Mouse (Mus musculus): ENCODE measurements around the gene Kif1b. TPM values are rescaled to one million over a fixed set of nuclear protein-coding genes. Genes with fewer than 3 reads are reported as not detected.

Kif1b gene
- polyA plus RNA-seq, 1 experiment = 254 TPM

DNA sequence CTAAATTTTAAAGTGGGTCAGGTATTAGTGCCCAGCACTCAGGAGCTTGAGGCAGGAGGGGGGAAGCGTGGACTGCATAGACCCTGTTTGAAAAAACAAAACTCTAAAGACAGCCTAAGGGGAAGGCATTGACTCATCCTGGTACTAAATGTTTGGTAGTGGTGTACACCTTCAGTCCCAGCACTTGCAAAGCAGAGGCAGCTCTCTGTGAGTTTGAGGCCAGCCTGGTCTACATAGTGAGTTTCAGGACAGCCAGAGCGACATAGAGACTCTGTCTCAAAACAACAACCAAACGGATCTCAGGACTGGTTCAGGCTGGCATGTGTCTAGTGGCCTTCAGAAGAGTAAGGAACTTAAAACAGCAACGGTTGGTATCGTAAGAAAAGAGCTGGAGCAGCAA lies 4.7 kb downstream of the Kif1b start:
- TF ChIP-seq CTCF (IDR thresholded peaks at IDR 0.05; ENCODE audit: borderline replicate concordance, insufficient read depth, low read depth, low read length) = no peak
- Histone ChIP-seq H3K27me3 (ENCODE audit: control insufficient read depth, insufficient read depth, low read length) (no peaks in the 10 kb centered on the region), H3K4me3 (replicated peaks; ENCODE audit: insufficient read depth, low read depth, low read length) (no peak overlapping the region), H3K27ac (ENCODE audit: insufficient read depth, low read length) (no peak overlapping the region), H3K4me1 (ENCODE audit: control insufficient read depth, insufficient read depth, low read length) (peaks cover 27% of the 10 kb centered on the region)
- 20% methylated on average over 5 of the region's 5 CpGs for WGBS
- no peak for DNase-seq

GRCm38 (mm10) chr4:149302136-149302535 lies 5.4 kb downstream of the Kif1b start:
- no peaks in the 10 kb centered on the region for H3K27me3 ChIP-seq (ENCODE audit: control insufficient read depth, insufficient read depth, low read length)

DNA sequence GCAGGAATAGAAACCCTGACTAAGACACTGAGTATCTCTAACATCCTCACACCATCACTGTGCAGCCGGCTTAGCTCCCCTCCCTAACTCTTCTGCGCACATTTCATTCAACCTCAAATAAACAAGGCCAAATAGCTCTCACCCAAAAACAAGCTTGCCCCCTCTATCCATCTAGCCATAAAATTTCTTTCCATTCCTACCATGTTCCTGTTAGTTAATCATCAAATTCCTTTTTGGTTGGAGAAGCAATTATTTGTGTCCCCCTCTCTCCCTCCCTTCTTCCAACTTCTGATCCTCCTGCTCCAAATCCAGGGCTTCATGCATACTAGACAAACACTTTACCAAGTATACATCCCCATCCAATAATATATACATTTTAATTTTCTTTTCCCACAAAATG lies 11.0 kb downstream of the Kif1b start:
- H3K27ac ChIP-seq (ENCODE audit: insufficient read depth, low read length) = no peak overlapping the region
- WGBS = 53% methylated on average over 2 of the region's 2 CpGs
- H3K27me3 ChIP-seq (ENCODE audit: control insufficient read depth, insufficient read depth, low read length) = no peaks in the 10 kb centered on the region
- TF ChIP-seq CTCF (IDR thresholded peaks at IDR 0.05; ENCODE audit: borderline replicate concordance, insufficient read depth, low read depth, low read length) (no peak), POLR2A (IDR thresholded peaks at IDR 0.05; ENCODE audit: borderline replicate concordance, insufficient read depth, low read length) (no peak)
- peaks cover 23% of the 10 kb centered on the region for H3K4me1 ChIP-seq (ENCODE audit: control insufficient read depth, insufficient read depth, low read length)
- no peak for DNase-seq
- H3K4me3 ChIP-seq (replicated peaks; ENCODE audit: insufficient read depth, low read depth, low read length) = no peak overlapping the region

More at GRCm38 (mm10) chr4:149302136-149302535, 5.4 kb downstream of the Kif1b start:
- H3K27ac ChIP-seq (ENCODE audit: insufficient read depth, low read length) = no peak overlapping the region
- 30% methylated on average over 3 of the region's 3 CpGs for WGBS
- TF ChIP-seq POLR2A (IDR thresholded peaks at IDR 0.05; ENCODE audit: borderline replicate concordance, insufficient read depth, low read length) (no peak), CTCF (IDR thresholded peaks at IDR 0.05; ENCODE audit: borderline replicate concordance, insufficient read depth, low read depth, low read length) (no peak)
- DNase-seq = no peak
- H3K4me3 ChIP-seq (replicated peaks; ENCODE audit: insufficient read depth, low read depth, low read length) = no peak overlapping the region
- H3K4me1 ChIP-seq (ENCODE audit: control insufficient read depth, insufficient read depth, low read length) = peaks cover 27% of the 10 kb centered on the region

DNA sequence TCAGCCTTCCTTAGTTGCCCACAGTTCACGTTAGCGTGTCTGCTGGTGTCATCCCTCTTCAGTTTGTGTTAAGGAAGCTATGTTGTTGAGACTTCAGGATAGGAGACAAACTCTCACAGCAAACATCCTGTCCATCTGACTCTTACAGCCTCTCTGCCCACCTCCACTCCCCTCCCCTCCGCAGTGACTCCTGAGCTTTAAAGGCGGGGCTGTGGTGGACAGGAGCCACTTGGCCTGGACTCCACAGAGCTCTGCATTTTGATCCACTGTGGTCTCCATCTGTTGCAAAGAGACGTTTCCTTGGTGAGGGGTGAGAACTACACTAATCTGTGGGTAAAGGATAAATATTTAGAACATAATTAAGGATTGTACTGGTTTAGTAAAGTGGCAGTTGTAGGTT lies 14.5 kb downstream of the Kif1b start:
- peak; percentile 62 to 78 for DNase-seq
- WGBS = 3% methylated on average over 5 of the region's 5 CpGs
- no peak for TF ChIP-seq POLR2A (IDR thresholded peaks at IDR 0.05; ENCODE audit: borderline replicate concordance, insufficient read depth, low read length)
- no peak for TF ChIP-seq CTCF (IDR thresholded peaks at IDR 0.05; ENCODE audit: borderline replicate concordance, insufficient read depth, low read depth, low read length)
- H3K27ac ChIP-seq (ENCODE audit: insufficient read depth, low read length) = peak overlapping the region; percentile 71; the same call in 1 of the 2 replicates
- no peak overlapping the region for H3K4me3 ChIP-seq (replicated peaks; ENCODE audit: insufficient read depth, low read depth, low read length)
- no peaks in the 10 kb centered on the region for H3K27me3 ChIP-seq (ENCODE audit: control insufficient read depth, insufficient read depth, low read length)
- peaks cover 18% of the 10 kb centered on the region for H3K4me1 ChIP-seq (ENCODE audit: control insufficient read depth, insufficient read depth, low read length)

- Histone ChIP-seq H3K27ac (ENCODE audit: insufficient read depth, low read length) (no peak overlapping the region), H3K4me1 (ENCODE audit: control insufficient read depth, insufficient read depth, low read length) (peaks cover 24% of the 10 kb centered on the region), H3K4me3 (replicated peaks; ENCODE audit: insufficient read depth, low read depth, low read length) (no peak overlapping the region), H3K27me3 (ENCODE audit: control insufficient read depth, insufficient read depth, low read length) (no peaks in the 10 kb centered on the region)
- TF ChIP-seq CTCF (IDR thresholded peaks at IDR 0.05; ENCODE audit: borderline replicate concordance, insufficient read depth, low read depth, low read length) = 0 out of 2 replicates have a peak, but pooled peaks have one; percentile 8
- no peak for TF ChIP-seq POLR2A (IDR thresholded peaks at IDR 0.05; ENCODE audit: borderline replicate concordance, insufficient read depth, low read length)
- WGBS = 13% methylated on average over 9 of the region's 9 CpGs
- DNase-seq = no peak
Observed at GRCm38 (mm10) chr4:149291061-149291460, 16.4 kb downstream of the Kif1b start.

- H3K27ac ChIP-seq (ENCODE audit: insufficient read depth, low read length) = no peak overlapping the region
- peaks cover 23% of the 10 kb centered on the region for H3K4me1 ChIP-seq (ENCODE audit: control insufficient read depth, insufficient read depth, low read length)
- DNase-seq = no peak
- H3K27me3 ChIP-seq (ENCODE audit: control insufficient read depth, insufficient read depth, low read length) = no peaks in the 10 kb centered on the region
- 77% methylated on average over 7 of the region's 7 CpGs for WGBS
- TF ChIP-seq POLR2A (IDR thresholded peaks at IDR 0.05; ENCODE audit: borderline replicate concordance, insufficient read depth, low read length) = no peak
- TF ChIP-seq CTCF (IDR thresholded peaks at IDR 0.05; ENCODE audit: borderline replicate concordance, insufficient read depth, low read depth, low read length) = no peak
- no peak overlapping the region for H3K4me3 ChIP-seq (replicated peaks; ENCODE audit: insufficient read depth, low read depth, low read length)
Observed at GRCm38 (mm10) chr4:149290157-149290750, 17.2 kb downstream of the Kif1b start.

DNA sequence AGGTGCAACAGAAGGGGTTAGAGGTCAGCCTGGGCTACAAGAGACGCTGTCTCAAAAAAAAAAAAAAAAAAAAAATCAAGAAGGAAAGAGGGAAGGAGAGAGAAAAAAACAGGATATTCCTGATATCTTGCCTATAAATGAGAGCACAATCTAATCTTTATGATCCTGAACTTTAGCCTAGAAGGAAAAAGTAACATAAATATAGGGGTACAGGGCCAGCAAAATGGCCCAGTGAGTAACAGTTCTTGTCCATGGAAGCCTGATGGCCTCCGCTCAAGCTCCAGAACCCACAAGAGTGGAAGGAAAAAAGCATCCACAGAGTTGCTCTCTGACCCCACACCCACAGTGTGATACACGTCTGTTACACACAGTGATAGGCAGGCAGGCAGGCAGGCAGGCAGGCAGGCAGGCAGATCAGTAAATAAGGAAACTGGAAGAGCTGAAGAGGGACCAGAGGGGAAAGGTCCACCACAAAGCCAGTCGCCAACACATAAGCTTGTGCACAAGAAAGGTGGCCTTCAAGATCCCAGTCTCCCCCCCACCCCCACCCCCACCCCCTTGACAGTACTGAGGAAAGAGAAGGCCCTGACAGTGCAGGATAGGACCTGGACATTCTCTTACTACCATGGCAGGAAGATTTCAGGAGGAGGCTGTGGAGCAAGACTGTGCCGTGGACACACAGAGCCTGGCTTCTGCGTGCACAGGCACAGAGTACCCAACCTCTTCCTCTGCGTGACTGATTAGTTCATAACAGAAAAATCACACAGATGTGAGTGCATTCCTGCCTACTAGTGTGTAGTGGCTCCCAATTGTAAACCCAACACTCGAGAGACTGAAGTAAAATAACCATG lies 21.0 kb downstream of the Kif1b start:
- Histone ChIP-seq H3K4me3 (replicated peaks; ENCODE audit: insufficient read depth, low read depth, low read length) (no peak overlapping the region), H3K27ac (ENCODE audit: insufficient read depth, low read length) (peak overlapping the region; percentile 71; the same call in 1 of the 2 replicates), H3K27me3 (ENCODE audit: control insufficient read depth, insufficient read depth, low read length) (no peaks in the 10 kb centered on the region), H3K4me1 (ENCODE audit: control insufficient read depth, insufficient read depth, low read length) (peaks cover 21% of the 10 kb centered on the region)
- no peak for TF ChIP-seq CTCF (IDR thresholded peaks at IDR 0.05; ENCODE audit: borderline replicate concordance, insufficient read depth, low read depth, low read length)
- WGBS = 43% methylated on average over 8 of the region's 8 CpGs
- DNase-seq = no peak

DNA sequence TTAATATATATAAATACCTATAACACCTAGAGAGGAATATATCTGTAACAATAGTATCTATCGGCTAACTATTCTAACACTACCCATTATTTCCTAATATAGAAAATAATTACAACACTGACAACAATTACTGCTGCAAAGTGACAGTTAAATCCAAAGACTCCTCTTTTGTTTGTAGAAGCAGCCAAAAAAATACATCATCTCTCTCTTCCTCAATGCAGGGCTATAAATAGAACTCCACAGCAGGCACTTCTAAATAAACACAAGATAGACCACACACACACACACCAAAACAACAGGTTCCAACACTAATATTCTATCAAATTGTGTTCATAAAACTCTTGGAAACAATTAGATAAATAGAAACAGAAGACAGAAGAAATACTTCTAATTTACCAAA lies 21.8 kb downstream of the Kif1b start:
- Histone ChIP-seq H3K4me1 (ENCODE audit: control insufficient read depth, insufficient read depth, low read length) (peaks cover 16% of the 10 kb centered on the region), H3K4me3 (replicated peaks; ENCODE audit: insufficient read depth, low read depth, low read length) (no peak overlapping the region), H3K27ac (ENCODE audit: insufficient read depth, low read length) (no peak overlapping the region), H3K27me3 (ENCODE audit: control insufficient read depth, insufficient read depth, low read length) (no peaks in the 10 kb centered on the region)
- no peak for DNase-seq
- 14% methylated on average over 1 of the region's 1 CpGs for WGBS
- no peak for TF ChIP-seq POLR2A (IDR thresholded peaks at IDR 0.05; ENCODE audit: borderline replicate concordance, insufficient read depth, low read length)
- no peak for TF ChIP-seq CTCF (IDR thresholded peaks at IDR 0.05; ENCODE audit: borderline replicate concordance, insufficient read depth, low read depth, low read length)

Measured in cerebellum, adult 2 months (tissue).